Comparison of ENCODE assay signal across 10 mouse cellular contexts in the genomic region with DNA sequence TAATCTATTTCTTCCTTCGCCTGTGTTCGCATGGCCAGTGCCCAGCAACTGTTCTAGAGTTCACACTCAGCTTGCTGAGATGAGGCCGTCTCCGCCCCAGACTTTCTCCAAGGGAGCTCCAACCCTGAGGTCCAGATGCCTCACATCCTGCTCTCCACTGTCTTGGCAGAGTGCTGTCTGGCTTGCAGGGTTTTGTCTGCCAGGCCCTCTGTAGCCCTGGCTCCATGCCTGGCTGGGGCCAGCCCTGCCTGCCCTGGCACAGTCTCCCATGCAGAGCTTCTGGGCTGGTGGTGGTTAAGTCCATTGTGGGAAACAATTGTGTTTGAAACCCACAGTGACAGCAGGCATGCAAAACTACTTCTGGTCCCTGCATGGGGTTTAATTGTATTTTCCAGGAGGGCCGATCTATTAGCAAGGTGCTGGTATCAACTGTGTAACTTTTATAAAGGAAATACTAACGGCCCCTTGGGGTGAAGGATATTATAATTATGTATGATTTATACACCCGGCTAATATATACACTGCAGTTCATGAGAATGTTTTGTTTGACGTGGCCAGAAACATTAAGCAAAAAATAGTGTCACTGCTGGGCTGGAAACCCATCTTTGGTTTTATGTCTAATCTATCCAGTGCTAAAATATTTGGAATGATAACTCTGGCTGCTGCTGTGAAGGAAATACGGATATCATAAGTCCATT.
DNase-seq lines count a peak whose midpoint lies in the region; ATAC-seq and TF ChIP-seq lines count a peak whose summit lies in the region.
"Had no signal": no experiment of that assay in that cellular context is flagged by ENCODE, and none has a peak within 500 bp of the region (broad histone marks: within the 10 kb centered on the region; RNA-seq: fewer than 3 reads in every experiment).

No protein-coding gene starts in this region.

- no peaks in the 10 kb centered on the region for H3K36me3 ChIP-seq in intestine, embryonic 14.5 days (ENCODE audit: control insufficient read depth, insufficient read depth, low read length)
- no peaks in the 10 kb centered on the region for H3K36me3 ChIP-seq in intestine, postnatal 0 days (ENCODE audit: control insufficient read depth, insufficient read depth)
- no peaks in the 10 kb centered on the region for H3K36me3 ChIP-seq in stomach, embryonic 16.5 days (ENCODE audit: control insufficient read depth, insufficient read depth, low read length)
- no peaks in the 10 kb centered on the region for H3K36me3 ChIP-seq in liver, embryonic 12.5 days
- H3K36me3 ChIP-seq: G1E; liver, embryonic 13.5 days had no signal

- H3K4me3 ChIP-seq in intestine, embryonic 14.5 days (ENCODE audit: low read depth, low read length), result no peak overlapping the region
- no peak overlapping the region for H3K4me3 ChIP-seq in intestine, postnatal 0 days (ENCODE audit: low read depth, low read length)
- H3K4me3 ChIP-seq in stomach, embryonic 16.5 days (replicated peaks; ENCODE audit: low read length), result no peak overlapping the region
- no peak overlapping the region for H3K4me3 ChIP-seq in left cerebral cortex, adult 2 months
- H3K4me3 ChIP-seq in liver, embryonic 12.5 days, result no peak overlapping the region
- H3K4me3 ChIP-seq: liver, embryonic 13.5 days had no signal

- no peak for ATAC-seq in intestine, embryonic 14.5 days (replicated peaks; ENCODE audit: low FRiP score, low TSS enrichment, low read depth)
- ATAC-seq in intestine, postnatal 0 days, result no peak
- peak; percentile 66; the same call in 1 of the 2 replicates for ATAC-seq in stomach, embryonic 16.5 days (ENCODE audit: insufficient read depth, low FRiP score)
- no peak for ATAC-seq in liver, embryonic 12.5 days

- H3K4me2 ChIP-seq in intestine, embryonic 14.5 days (ENCODE audit: low read length), result no peak overlapping the region
- H3K4me2 ChIP-seq in intestine, postnatal 0 days (replicated peaks; ENCODE audit: low read depth), result no peak overlapping the region
- no peak overlapping the region for H3K4me2 ChIP-seq in stomach, embryonic 16.5 days (ENCODE audit: low read depth, low read length)
- H3K4me2 ChIP-seq in liver, embryonic 12.5 days, result no peak overlapping the region
- H3K4me2 ChIP-seq: liver, embryonic 13.5 days had no signal

- no peaks in the 10 kb centered on the region for H3K9me3 ChIP-seq in intestine, embryonic 14.5 days (ENCODE audit: control insufficient read depth, low read length)
- no peaks in the 10 kb centered on the region for H3K9me3 ChIP-seq in intestine, postnatal 0 days (ENCODE audit: control insufficient read depth)
- H3K9me3 ChIP-seq in stomach, embryonic 16.5 days (replicated peaks; ENCODE audit: control insufficient read depth, low read length), result no peaks in the 10 kb centered on the region
- no peaks in the 10 kb centered on the region for H3K9me3 ChIP-seq in liver, embryonic 12.5 days (replicated peaks)
- H3K9me3 ChIP-seq: liver, embryonic 13.5 days had no signal

- DNase-seq in intestine, embryonic 14.5 days (ENCODE audit: low spot score), result no peak
- peak; percentile 38 for DNase-seq in NIH3T3 (ENCODE audit: low read depth)
- peak; percentile 95 for DNase-seq in cerebellum, adult 9-10 months
- DNase-seq in heart, postnatal 4 days, result peak; percentile 67
- no peak for DNase-seq in left cerebral cortex, adult 2 months (ENCODE audit: extremely low spot score in 1 of 2, low spot score in 2 of 2)
- DNase-seq: liver, embryonic 13.5 days had no signal

- 0 out of 2 replicates have a peak overlapping the region, but pooled peaks have one; percentile 19 for H3K27ac ChIP-seq in intestine, embryonic 14.5 days (ENCODE audit: low read depth)
- no peak overlapping the region for H3K27ac ChIP-seq in intestine, postnatal 0 days (ENCODE audit: low read depth, low read length)
- H3K27ac ChIP-seq in stomach, embryonic 16.5 days (ENCODE audit: low read length), result peak overlapping the region; percentile 34; the same call in 1 of the 2 replicates
- no peak overlapping the region for H3K27ac ChIP-seq in left cerebral cortex, adult 2 months
- no peak overlapping the region for H3K27ac ChIP-seq in liver, embryonic 12.5 days
- H3K27ac ChIP-seq: liver, embryonic 13.5 days had no signal

- TF ChIP-seq CTCF in intestine, postnatal 0 days (IDR thresholded peaks at IDR 0.05; ENCODE audit: low read depth), result no peak
- TF ChIP-seq CTCF in left cerebral cortex, adult 2 months (IDR thresholded peaks at IDR 0.05), result no peak

- no peak overlapping the region for H3K9ac ChIP-seq in intestine, embryonic 14.5 days (ENCODE audit: low read length)
- no peak overlapping the region for H3K9ac ChIP-seq in intestine, postnatal 0 days (ENCODE audit: low read depth, low read length)
- no peak overlapping the region for H3K9ac ChIP-seq in stomach, embryonic 16.5 days (ENCODE audit: low read length)
- no peak overlapping the region for H3K9ac ChIP-seq in liver, embryonic 12.5 days
- H3K9ac ChIP-seq: liver, embryonic 13.5 days had no signal

- WGBS in intestine, embryonic 14.5 days, result 58% methylated on average over 9 of the region's 9 CpGs
- 55% methylated on average over 9 of the region's 9 CpGs for WGBS in intestine, postnatal 0 days
- WGBS in stomach, embryonic 16.5 days, result 48% methylated on average over 9 of the region's 9 CpGs
- WGBS in liver, embryonic 12.5 days (ENCODE audit: insufficient replicate concordance), result 66% methylated on average over 9 of the region's 9 CpGs

- H3K4me1 ChIP-seq in intestine, embryonic 14.5 days (replicated peaks; ENCODE audit: control insufficient read depth, insufficient read depth, low read length), result no peaks in the 10 kb centered on the region; the same call in 1 of the 2 replicates
- H3K4me1 ChIP-seq in intestine, postnatal 0 days (replicated peaks; ENCODE audit: control insufficient read depth, insufficient read depth, low read length), result no peaks in the 10 kb centered on the region
- peaks cover 6% of the 10 kb centered on the region; the same call in 1 of the 2 replicates for H3K4me1 ChIP-seq in stomach, embryonic 16.5 days (ENCODE audit: control insufficient read depth, insufficient read depth, low read length)
- no peaks in the 10 kb centered on the region for H3K4me1 ChIP-seq in liver, embryonic 12.5 days
- H3K4me1 ChIP-seq: liver, embryonic 13.5 days had no signal

- H3K27me3 ChIP-seq in intestine, embryonic 14.5 days (replicated peaks; ENCODE audit: control insufficient read depth, insufficient read depth, low read length), result no peaks in the 10 kb centered on the region
- no peaks in the 10 kb centered on the region for H3K27me3 ChIP-seq in intestine, postnatal 0 days (replicated peaks; ENCODE audit: control insufficient read depth, insufficient read depth, low read length)
- H3K27me3 ChIP-seq in stomach, embryonic 16.5 days (ENCODE audit: control insufficient read depth, insufficient read depth, low read length), result no peaks in the 10 kb centered on the region
- no peaks in the 10 kb centered on the region for H3K27me3 ChIP-seq in liver, embryonic 12.5 days (replicated peaks)
- H3K27me3 ChIP-seq: liver, embryonic 13.5 days had no signal

- intact Hi-C loops in left cerebral cortex, adult 2 months (cut with DNase I), result no loop called here

Comparison
In these comparisons a context has a peak if more than half of its experiments do, and no peak if none do; other contexts are left out.
1. H3K27ac ChIP-seq: peak in intestine, embryonic 14.5 days (single experiment) and stomach, embryonic 16.5 days (single experiment); none in intestine, postnatal 0 days (single experiment), left cerebral cortex, adult 2 months (single experiment) and liver, embryonic 12.5 days (single experiment).
2. DNase-seq: peak in NIH3T3 (single experiment), cerebellum, adult 9-10 months (single experiment) and heart, postnatal 4 days (single experiment); none in intestine, embryonic 14.5 days (single experiment) and left cerebral cortex, adult 2 months (0 of 2).